Mouse (Mus musculus) myocyte (in vitro differentiated cells): ENCODE results near the gene Dnajb6. TPM values are rescaled to one million over a fixed set of nuclear protein-coding genes. Genes with fewer than 3 reads are reported as not detected.

Experiments used
- H3K27me3 ChIP-seq: one replicate; pipeline ENCODE4 v1.6.1; 2011; ENCODE audit not compliant: control insufficient read depth, insufficient read depth, insufficient read length
- H3K36me3 ChIP-seq: one replicate; pipeline ENCODE4 v1.6.1; 2011; ENCODE audit not compliant: control insufficient read depth, insufficient read depth
- H3K4me2 ChIP-seq: one replicate; pipeline ENCODE4 v1.6.1; 2011; ENCODE audit warnings: low read depth, control low read depth
- H3K4me3 ChIP-seq: one replicate; pipeline ENCODE4 v1.5.1; 2011; ENCODE audit warnings: mild to moderate bottlenecking, control low read depth, moderate library complexity
- H3K79me2 ChIP-seq: one replicate; pipeline ENCODE4 v1.6.1; 2011; ENCODE audit not compliant: control insufficient read depth, insufficient read depth
- H3ac ChIP-seq: one replicate; pipeline ENCODE4 v1.6.1; 2011; ENCODE audit not compliant: control insufficient read depth, insufficient read length
- CEBPB ChIP-seq: IDR thresholded peaks from 2 replicates; pipeline ENCODE4 v1.6.1; 2011; ENCODE audit warnings: mild to moderate bottlenecking, moderate library complexity; ENCODE audit not compliant: poor library complexity, insufficient read depth, severe bottlenecking
- E2F4 ChIP-seq: IDR thresholded peaks from one replicate; pipeline ENCODE4 v1.6.1; 2011; ENCODE audit warnings: mild to moderate bottlenecking, control low read depth, moderate library complexity; ENCODE audit not compliant: insufficient read depth
- MAX ChIP-seq: IDR thresholded peaks from one replicate; pipeline ENCODE4 v1.6.1; 2011; ENCODE audit warnings: low read depth, mild to moderate bottlenecking, control low read depth
- MYOD1 ChIP-seq, 3 experiments: IDR thresholded peaks; one replicate each; pipeline ENCODE4 v1.6.1; 2011; ENCODE audit warnings: control low read depth in 2 of 3, low read depth in 2 of 3, mild to moderate bottlenecking in 2 of 3, moderate library complexity in 1 of 3; ENCODE audit not compliant: insufficient read length in 2 of 3, control insufficient read depth in 1 of 3
- MYOG ChIP-seq, 3 experiments: IDR thresholded peaks; one replicate each; pipeline ENCODE4 v1.6.1; 2011; ENCODE audit warnings: control low read depth in 2 of 3, low read depth in 2 of 3, mild to moderate bottlenecking in 2 of 3; ENCODE audit not compliant: insufficient read length in 2 of 3, control insufficient read depth in 1 of 3, insufficient read depth in 1 of 3
- POLR2A ChIP-seq: IDR thresholded peaks from one replicate; pipeline ENCODE4 v1.6.1; 2011; ENCODE audit warnings: low read depth, mild to moderate bottlenecking, control low read depth, moderate library complexity; ENCODE audit not compliant: insufficient read length
- POLR2AphosphoS2 ChIP-seq: IDR thresholded peaks from one replicate; pipeline ENCODE4 v1.6.1; 2011; ENCODE audit warnings: low read depth, control low read depth; ENCODE audit not compliant: insufficient read length
- REST ChIP-seq: IDR thresholded peaks from one replicate; pipeline ENCODE4 v1.6.1; 2011; ENCODE audit warnings: mild to moderate bottlenecking, control low read depth, moderate library complexity; ENCODE audit not compliant: insufficient read depth, insufficient read length
- SRF ChIP-seq: IDR thresholded peaks from one replicate; pipeline ENCODE4 v1.6.1; 2011; ENCODE audit warnings: low read depth; ENCODE audit not compliant: control insufficient read depth, insufficient read length
- TCF12 ChIP-seq: IDR thresholded peaks from one replicate; pipeline ENCODE4 v1.6.1; 2011; ENCODE audit warnings: mild to moderate bottlenecking, control low read depth; ENCODE audit not compliant: poor library complexity, insufficient read depth, severe bottlenecking
- TCF3 ChIP-seq: IDR thresholded peaks from one replicate; pipeline ENCODE4 v1.6.1; 2011; ENCODE audit warnings: low read depth, control low read depth; ENCODE audit not compliant: insufficient read length
- USF1 ChIP-seq: IDR thresholded peaks from one replicate; pipeline ENCODE4 v1.6.1; 2011; ENCODE audit warnings: low read depth, mild to moderate bottlenecking, control low read depth, moderate library complexity
- polyA plus RNA-seq: library from polyadenylated mRNA; unstranded; fragments of >200 nt; fragmentation: generic; extraction: Trizol; gene quantifications from one replicate; pipeline ENCODE4 v1.2.1, GENCODE M21; 2012; ENCODE audit warnings: missing spikeins

The Dnajb6 gene
- polyA plus RNA-seq, 1 experiment, result 75.2 TPM

- Histone ChIP-seq H3K27me3 (no peaks in the 10 kb centered on the region), H3ac (no peak overlapping the region), H3K79me2 (peaks cover 18% of the 10 kb centered on the region), H3K36me3 (peaks cover 45% of the 10 kb centered on the region), H3K4me3 (no peak overlapping the region), H3K4me2 (no peak overlapping the region)
- TF ChIP-seq E2F4, result no peak
- no peak for TF ChIP-seq TCF12
Measured at GRCm38 (mm10) chr5:29752894-29753293, 17.4 kb downstream of the Dnajb6 start.

- no peak overlapping the region for H3K4me3 ChIP-seq
- H3K4me2 ChIP-seq, result no peak overlapping the region
- H3K27me3 ChIP-seq, result no peaks in the 10 kb centered on the region
- no peak for TF ChIP-seq MYOD1 (IDR thresholded peaks at IDR 0.05; ENCODE audit: control insufficient read depth in 1 of 3, insufficient read length in 2 of 3, low read depth in 2 of 3)
- H3K79me2 ChIP-seq, result peaks cover 13% of the 10 kb centered on the region
- H3ac ChIP-seq, result no peak overlapping the region
- peaks cover 31% of the 10 kb centered on the region for H3K36me3 ChIP-seq
Measured at GRCm38 (mm10) chr5:29759318-29759717, 23.8 kb downstream of the Dnajb6 start.

- Histone ChIP-seq H3K4me2 (no peak overlapping the region), H3K27me3 (no peaks in the 10 kb centered on the region), H3K36me3 (peaks cover 35% of the 10 kb centered on the region), H3K4me3 (no peak overlapping the region), H3K79me2 (peaks cover 37% of the 10 kb centered on the region), H3ac (no peak overlapping the region)
- TF ChIP-seq CEBPB (no peak), TCF3 (no peak), MYOG (IDR thresholded peaks at IDR 0.05; ENCODE audit: control insufficient read depth in 1 of 3, insufficient read depth in 1 of 3, insufficient read length in 2 of 3, low read depth in 2 of 3) (no peak), SRF (no peak)
Measured at GRCm38 (mm10) chr5:29770935-29771334, 35.4 kb downstream of the Dnajb6 start.

GRCm38 (mm10) chr5:29772038-29772437 is 36.5 kb downstream of the Dnajb6 start:
- peaks cover 37% of the 10 kb centered on the region for H3K79me2 ChIP-seq
- H3ac ChIP-seq, result no peak overlapping the region
- no peak overlapping the region for H3K4me3 ChIP-seq
- H3K4me2 ChIP-seq, result peak overlapping the region; percentile 63
- TF ChIP-seq TCF12 (no peak), E2F4 (no peak), SRF (no peak), MAX (no peak), POLR2A (peak; percentile 36), MYOD1 (IDR thresholded peaks at IDR 0.05; ENCODE audit: control insufficient read depth in 1 of 3, insufficient read length in 2 of 3, low read depth in 2 of 3) (no peak), CEBPB (peak; percentile 83)
- H3K36me3 ChIP-seq, result peaks cover 44% of the 10 kb centered on the region
- H3K27me3 ChIP-seq, result no peaks in the 10 kb centered on the region

- Histone ChIP-seq H3ac (no peak overlapping the region), H3K4me3 (no peak overlapping the region), H3K27me3 (no peaks in the 10 kb centered on the region), H3K79me2 (peaks cover 32% of the 10 kb centered on the region), H3K4me2 (peak overlapping the region; percentile 63), H3K36me3 (peaks cover 39% of the 10 kb centered on the region)
- TF ChIP-seq TCF12 (no peak), REST (no peak), E2F4 (no peak), SRF (no peak), POLR2A (no peak), USF1 (no peak), POLR2AphosphoS2 (no peak), MYOG (IDR thresholded peaks at IDR 0.05; ENCODE audit: control insufficient read depth in 1 of 3, insufficient read depth in 1 of 3, insufficient read length in 2 of 3, low read depth in 2 of 3) (no peak), MAX (no peak), TCF3 (no peak), CEBPB (no peak), MYOD1 (IDR thresholded peaks at IDR 0.05; ENCODE audit: control insufficient read depth in 1 of 3, insufficient read length in 2 of 3, low read depth in 2 of 3) (no peak)
Measured at GRCm38 (mm10) chr5:29772651-29773330, 37.3 kb downstream of the Dnajb6 start.
